Mouse (Mus musculus): Measurements from ENCODE around the gene Siah1a. TPM values are rescaled to one million over a fixed set of nuclear protein-coding genes. Genes with fewer than 3 reads are reported as not detected.

The Siah1a gene
- polyA plus RNA-seq, 1 experiment = 7.8 TPM

DNA sequence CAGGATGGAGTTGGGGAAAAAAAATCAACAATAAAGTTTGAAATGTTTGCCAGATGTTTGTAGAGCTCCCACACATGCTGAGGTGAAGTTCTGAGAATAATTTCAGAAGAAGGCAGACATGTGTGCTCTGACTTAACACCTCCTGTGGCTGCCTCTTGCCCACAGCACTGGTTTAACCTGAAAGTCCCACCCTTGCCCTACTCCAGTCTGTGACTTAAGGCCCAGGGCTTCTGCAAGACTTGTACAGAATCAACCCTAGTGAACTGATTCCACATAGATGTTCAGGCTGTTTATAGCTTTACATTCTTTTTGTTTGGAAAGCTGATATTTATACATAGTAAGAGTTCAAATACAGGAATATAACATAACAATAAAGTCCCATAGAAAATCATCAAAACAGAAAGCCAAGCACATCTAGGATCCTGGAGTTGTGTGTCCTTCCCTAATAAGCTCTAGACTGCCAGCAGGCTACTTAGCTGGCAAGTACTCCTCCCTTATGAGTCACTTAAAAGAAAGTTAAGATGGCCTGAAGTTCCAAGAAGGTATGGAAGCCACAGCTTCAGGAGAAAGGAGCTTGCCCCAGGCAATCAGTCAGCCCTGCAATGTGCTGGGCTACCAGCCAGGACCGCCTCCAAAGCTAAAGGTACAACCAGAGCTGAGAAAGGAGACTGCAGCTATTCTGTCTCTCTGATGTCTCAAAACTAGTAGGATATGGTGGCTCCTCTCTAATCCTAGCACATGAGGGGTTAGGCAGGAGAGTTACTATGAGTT lies 24.4 kb upstream of the Siah1a start:
- no peak overlapping the region for H3K4me3 ChIP-seq (replicated peaks; ENCODE audit: control insufficient read depth, low read depth, low read length)
- peaks cover 2% of the 10 kb centered on the region; the same call in 1 of the 2 replicates for H3K4me1 ChIP-seq (ENCODE audit: control insufficient read depth, insufficient read depth, low read length)
- no peak for TF ChIP-seq CTCF (IDR thresholded peaks at IDR 0.05; ENCODE audit: control insufficient read depth, insufficient read depth, low read length)
- 65% methylated on average over 1 of the region's 1 CpGs for WGBS
- H3K27ac ChIP-seq (ENCODE audit: control insufficient read depth, insufficient read depth, low read depth, low read length, poor library complexity) = no peak overlapping the region

DNA sequence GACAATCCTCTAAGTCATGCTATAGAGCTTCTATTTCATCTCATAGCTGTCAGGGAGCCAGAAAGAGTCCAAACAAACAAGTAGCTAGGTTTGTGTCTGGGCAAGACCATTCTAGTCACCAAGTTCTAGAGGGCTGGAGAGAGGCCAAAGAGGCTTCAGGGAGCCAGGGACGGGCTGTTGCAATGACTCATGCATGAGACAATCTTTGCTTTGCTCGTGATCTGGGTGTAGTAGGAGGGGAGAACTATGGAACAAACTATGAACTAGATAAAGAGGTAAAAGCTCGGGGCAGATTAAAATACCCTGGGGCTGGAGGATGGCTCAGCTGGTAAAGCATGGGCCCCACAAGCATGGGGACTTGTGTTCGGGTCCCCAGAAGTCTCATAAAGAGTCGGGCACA lies 22.8 kb upstream of the Siah1a start:
- no peak overlapping the region for H3K4me3 ChIP-seq (replicated peaks; ENCODE audit: control insufficient read depth, low read depth, low read length)
- TF ChIP-seq POLR2A (IDR thresholded peaks at IDR 0.05; ENCODE audit: borderline replicate concordance, control insufficient read depth, low read depth, low read length) (no peak), CTCF (IDR thresholded peaks at IDR 0.05; ENCODE audit: control insufficient read depth, insufficient read depth, low read length) (no peak)
- WGBS = 62% methylated on average over 5 of the region's 5 CpGs
- no peak overlapping the region for H3K27ac ChIP-seq (ENCODE audit: control insufficient read depth, insufficient read depth, low read depth, low read length, poor library complexity)
- peaks cover 2% of the 10 kb centered on the region; the same call in 1 of the 2 replicates for H3K4me1 ChIP-seq (ENCODE audit: control insufficient read depth, insufficient read depth, low read length)

DNA sequence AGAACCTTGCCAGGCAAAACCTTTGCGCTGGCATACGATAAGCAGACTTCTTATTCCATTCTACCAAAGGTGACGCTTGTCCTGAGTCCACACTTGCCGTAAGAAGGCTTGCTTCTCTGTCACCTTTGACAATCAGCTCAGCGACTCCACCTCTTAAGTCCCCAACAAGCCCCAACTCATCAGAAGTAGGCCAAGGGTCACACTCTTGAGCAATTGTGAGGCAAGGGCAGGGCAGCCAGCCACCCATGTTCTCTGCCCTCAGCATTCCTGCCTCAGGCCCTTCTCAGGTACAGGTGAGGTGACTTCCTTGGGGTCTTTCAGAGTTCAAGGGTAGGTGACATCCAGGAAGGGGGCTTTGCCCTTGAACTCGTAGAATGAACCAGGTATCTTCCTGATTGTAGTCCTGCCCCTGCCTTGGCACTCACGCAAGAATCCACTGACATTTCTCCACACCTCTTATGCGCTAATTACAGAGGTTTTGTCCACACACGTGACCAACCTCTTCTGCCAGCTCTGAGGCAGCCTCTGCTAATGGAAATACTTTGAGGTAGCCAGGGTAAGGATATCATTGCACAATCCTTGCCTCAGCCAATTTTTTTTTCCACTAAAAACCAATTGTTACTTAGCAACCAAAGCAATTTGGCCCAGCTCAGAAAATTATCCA lies 20.9 kb upstream of the Siah1a start:
- 72% methylated on average over 9 of the region's 9 CpGs for whole genome bisulfite sequencing
- TF ChIP-seq POLR2A (IDR thresholded peaks at IDR 0.05; ENCODE audit: borderline replicate concordance, control insufficient read depth, low read depth, low read length) (no peak), CTCF (IDR thresholded peaks at IDR 0.05; ENCODE audit: control insufficient read depth, insufficient read depth, low read length) (no peak)
- Histone ChIP-seq H3K4me1 (ENCODE audit: control insufficient read depth, insufficient read depth, low read length) (peaks cover 2% of the 10 kb centered on the region; the same call in 1 of the 2 replicates), H3K4me3 (replicated peaks; ENCODE audit: control insufficient read depth, low read depth, low read length) (no peak overlapping the region), H3K27ac (ENCODE audit: control insufficient read depth, insufficient read depth, low read depth, low read length, poor library complexity) (no peak overlapping the region)

DNA sequence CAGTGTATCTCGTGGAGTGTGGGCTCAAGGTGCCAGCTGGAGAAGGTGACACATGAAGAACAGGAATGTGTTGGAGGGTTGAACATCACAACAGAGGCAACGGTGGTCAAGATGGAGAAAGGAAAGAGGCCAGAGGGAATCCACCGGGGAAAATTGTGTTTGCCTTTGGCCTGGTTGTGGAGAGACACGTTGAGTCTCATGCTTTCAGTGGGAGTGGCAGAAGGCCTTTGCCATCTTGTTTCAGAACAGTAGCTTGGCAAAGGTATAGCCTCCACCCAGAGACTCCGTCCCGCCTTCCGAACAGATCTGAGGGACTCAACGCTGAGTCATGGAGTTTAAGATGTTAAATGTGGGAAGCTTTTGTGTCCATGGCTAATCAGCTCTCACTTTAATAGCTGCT lies 19.9 kb upstream of the Siah1a start:
- WGBS = 83% methylated on average over 8 of the region's 8 CpGs
- Histone ChIP-seq H3K27ac (ENCODE audit: control insufficient read depth, insufficient read depth, low read depth, low read length, poor library complexity) (no peak overlapping the region), H3K4me1 (ENCODE audit: control insufficient read depth, insufficient read depth, low read length) (peaks cover 2% of the 10 kb centered on the region; the same call in 1 of the 2 replicates), H3K4me3 (replicated peaks; ENCODE audit: control insufficient read depth, low read depth, low read length) (no peak overlapping the region)
- no peak for TF ChIP-seq POLR2A (IDR thresholded peaks at IDR 0.05; ENCODE audit: borderline replicate concordance, control insufficient read depth, low read depth, low read length)
- no peak for TF ChIP-seq CTCF (IDR thresholded peaks at IDR 0.05; ENCODE audit: control insufficient read depth, insufficient read depth, low read length)

DNA sequence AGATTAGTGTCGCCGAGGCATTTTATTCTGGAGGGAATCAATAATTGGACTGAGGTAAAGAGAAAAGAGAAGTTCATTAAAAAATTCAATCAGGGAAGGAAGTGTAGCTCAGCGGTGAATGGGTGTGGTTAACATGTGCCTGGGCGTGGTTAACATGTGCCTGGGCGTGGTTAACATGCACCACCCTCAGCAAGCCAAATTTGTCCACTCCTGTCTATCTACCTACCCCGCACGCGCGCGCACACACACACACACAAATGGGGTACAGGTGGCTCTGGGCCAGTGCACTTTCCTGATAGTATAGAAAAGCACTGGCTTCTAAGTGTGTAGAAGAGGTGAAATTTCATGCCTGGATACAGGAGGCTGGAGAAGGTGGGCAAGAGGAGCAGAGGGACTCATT lies 19.4 kb upstream of the Siah1a start:
- Histone ChIP-seq H3K4me1 (ENCODE audit: control insufficient read depth, insufficient read depth, low read length) (peaks cover 2% of the 10 kb centered on the region; the same call in 1 of the 2 replicates), H3K27ac (ENCODE audit: control insufficient read depth, insufficient read depth, low read depth, low read length, poor library complexity) (no peak overlapping the region)
- TF ChIP-seq POLR2A (IDR thresholded peaks at IDR 0.05; ENCODE audit: borderline replicate concordance, control insufficient read depth, low read depth, low read length) (no peak), CTCF (IDR thresholded peaks at IDR 0.05; ENCODE audit: control insufficient read depth, insufficient read depth, low read length) (no peak)

DNA sequence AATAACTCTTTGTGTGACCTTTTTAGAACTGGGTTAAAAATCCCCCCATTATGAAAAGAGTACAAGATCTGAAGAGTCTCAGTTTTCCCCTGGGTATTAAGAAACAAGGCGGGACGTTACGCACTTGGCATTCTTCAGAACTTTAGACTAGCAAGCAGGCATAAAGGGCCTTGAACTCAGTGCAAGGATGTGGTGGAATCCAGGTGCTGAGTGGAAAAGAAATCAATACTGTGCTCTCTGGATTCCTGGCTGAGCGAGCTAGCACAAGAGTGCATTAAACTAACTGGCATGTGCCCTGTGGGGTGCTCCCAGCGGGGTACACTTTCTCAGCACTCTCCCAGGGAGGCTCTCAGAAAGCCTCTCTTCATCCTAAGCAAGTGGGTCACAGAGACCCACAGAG lies 17.1 kb upstream of the Siah1a start:
- Histone ChIP-seq H3K4me3 (replicated peaks; ENCODE audit: control insufficient read depth, low read depth, low read length) (no peak overlapping the region), H3K27ac (ENCODE audit: control insufficient read depth, insufficient read depth, low read depth, low read length, poor library complexity) (no peak overlapping the region), H3K4me1 (ENCODE audit: control insufficient read depth, insufficient read depth, low read length) (peaks cover 2% of the 10 kb centered on the region; the same call in 1 of the 2 replicates)
- TF ChIP-seq CTCF (IDR thresholded peaks at IDR 0.05; ENCODE audit: control insufficient read depth, insufficient read depth, low read length) = no peak
- no peak for TF ChIP-seq POLR2A (IDR thresholded peaks at IDR 0.05; ENCODE audit: borderline replicate concordance, control insufficient read depth, low read depth, low read length)
- 87% methylated on average over 5 of the region's 5 CpGs for WGBS

More for the DNA sequence above, 19.4 kb upstream of the Siah1a start:
- 60% methylated on average over 10 of the region's 10 CpGs for WGBS
- no peak overlapping the region for H3K4me3 ChIP-seq (replicated peaks; ENCODE audit: control insufficient read depth, low read depth, low read length)

DNA sequence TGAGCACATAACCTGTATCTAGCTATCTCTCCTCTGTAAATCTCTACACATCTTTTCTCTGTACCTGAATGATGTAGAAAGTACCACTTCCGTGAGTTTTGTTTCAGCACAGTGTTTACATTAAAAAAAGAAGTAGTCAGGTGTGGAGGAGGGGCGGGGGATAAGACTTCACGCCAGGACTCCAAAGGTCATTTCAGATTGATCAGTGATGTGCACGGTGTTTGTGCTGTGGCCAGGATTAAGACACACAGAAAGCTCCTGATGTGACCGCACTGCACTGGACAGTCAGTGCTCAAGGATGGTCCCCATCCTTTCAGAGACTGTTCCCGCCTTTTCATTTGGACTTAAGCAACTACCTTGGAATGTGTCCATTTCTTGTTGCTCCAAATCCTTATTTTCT lies 15.0 kb upstream of the Siah1a start:
- WGBS = 85% methylated on average over 6 of the region's 6 CpGs
- Histone ChIP-seq H3K4me3 (replicated peaks; ENCODE audit: control insufficient read depth, low read depth, low read length) (no peak overlapping the region), H3K27ac (ENCODE audit: control insufficient read depth, insufficient read depth, low read depth, low read length, poor library complexity) (no peak overlapping the region), H3K4me1 (ENCODE audit: control insufficient read depth, insufficient read depth, low read length) (peaks cover 4% of the 10 kb centered on the region; the same call in 1 of the 2 replicates)
- TF ChIP-seq CTCF (IDR thresholded peaks at IDR 0.05; ENCODE audit: control insufficient read depth, insufficient read depth, low read length) = no peak
- no peak for TF ChIP-seq POLR2A (IDR thresholded peaks at IDR 0.05; ENCODE audit: borderline replicate concordance, control insufficient read depth, low read depth, low read length)

DNA sequence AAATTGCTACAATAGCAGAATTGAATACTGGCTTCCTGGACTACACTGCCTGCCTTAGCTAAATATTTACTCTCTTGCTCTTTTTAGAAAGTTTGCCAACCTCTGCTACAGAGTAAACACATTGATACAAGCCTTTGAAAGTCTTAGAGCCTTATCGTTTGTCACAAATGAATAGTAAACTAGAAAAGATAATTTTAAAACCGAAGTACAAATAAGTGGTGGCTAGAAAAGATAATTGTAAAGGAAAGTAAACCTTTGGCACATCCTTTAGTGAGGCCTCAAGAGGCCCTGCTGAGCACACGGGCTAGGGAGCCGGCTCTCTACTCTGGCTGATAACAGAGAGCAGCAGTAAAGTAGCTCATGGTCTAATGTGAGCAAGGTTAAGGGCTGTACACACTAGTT lies 13.4 kb upstream of the Siah1a start:
- 62% methylated on average over 4 of the region's 4 CpGs for WGBS
- H3K4me3 ChIP-seq (replicated peaks; ENCODE audit: control insufficient read depth, low read depth, low read length) = no peak overlapping the region
- TF ChIP-seq CTCF (IDR thresholded peaks at IDR 0.05; ENCODE audit: control insufficient read depth, insufficient read depth, low read length) (no peak), POLR2A (IDR thresholded peaks at IDR 0.05; ENCODE audit: borderline replicate concordance, control insufficient read depth, low read depth, low read length) (no peak)
- no peak overlapping the region for H3K27ac ChIP-seq (ENCODE audit: control insufficient read depth, insufficient read depth, low read depth, low read length, poor library complexity)
- H3K4me1 ChIP-seq (ENCODE audit: control insufficient read depth, insufficient read depth, low read length) = peaks cover 2% of the 10 kb centered on the region; the same call in 1 of the 2 replicates
